7 mouse cellular contexts compared by ENCODE assay signal in the genomic region with DNA sequence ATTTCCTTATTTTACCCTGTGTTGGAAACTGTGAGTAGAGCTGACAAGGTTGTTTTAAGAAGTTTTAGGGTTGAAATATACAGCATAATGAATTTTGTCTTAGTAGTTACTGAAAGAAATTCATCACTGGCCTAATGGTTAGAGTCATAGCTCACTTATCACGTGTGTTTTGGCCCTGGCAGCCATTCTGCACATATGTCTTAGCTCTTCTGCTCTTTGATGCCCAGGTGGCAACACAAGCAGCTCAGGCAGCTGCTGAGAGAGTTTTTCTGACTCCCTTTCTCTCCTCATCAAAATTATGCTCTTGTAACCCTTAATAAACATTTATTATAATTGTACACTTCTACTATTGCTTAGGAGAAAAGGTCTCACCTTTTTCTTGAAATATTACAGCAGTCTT.
"Had no signal": no experiment of that assay in that cellular context is flagged by ENCODE, and none has a peak within 500 bp of the region (broad histone marks: within the 10 kb centered on the region; RNA-seq: fewer than 3 reads in every experiment).

No protein-coding gene starts in this region.

- DNase-seq: kidney, postnatal 10 days; kidney, postnatal 4 days; left cerebral cortex, postnatal 4 days; lung, adult 18-20 months; right cerebral cortex, adult 18-20 months; right cerebral cortex, postnatal 25 days had no signal

- ATAC-seq: midbrain, embryonic 13.5 days had no signal
